Mouse (Mus musculus): ENCODE measurements around the gene Bcl7a. TPM values are rescaled to one million over a fixed set of nuclear protein-coding genes. Genes with fewer than 3 reads are reported as not detected.
A peak's percentile ranks its signal among the peaks of the same experiment; 100 is the strongest.

The Bcl7a gene
- polyA plus RNA-seq, 1 experiment = 5.6 TPM

DNA sequence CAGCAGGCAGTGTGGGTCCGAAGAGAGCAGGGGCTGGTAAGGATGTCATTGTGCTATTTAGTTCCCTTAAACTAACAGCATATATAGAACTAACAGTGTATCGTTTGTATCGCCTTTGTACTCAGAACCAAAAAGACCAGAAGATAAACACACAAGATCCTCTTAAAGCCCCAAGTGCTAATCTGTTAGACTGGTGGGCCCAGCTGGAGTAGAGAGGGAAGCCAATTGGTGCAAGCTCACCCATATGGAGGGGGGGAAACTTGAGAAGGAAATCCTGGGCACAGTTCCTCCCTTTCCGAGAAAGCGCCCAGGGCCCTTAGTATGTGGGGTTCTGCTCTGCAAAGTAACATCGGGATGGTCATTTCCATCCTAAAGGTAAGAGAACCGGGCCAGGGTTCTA is 33.4 kb upstream of the Bcl7a start:
- Histone ChIP-seq H3K79me3 (ENCODE audit: low read depth) (no peaks in the 10 kb centered on the region), H3K4me3 (ENCODE audit: insufficient read depth, poor library complexity, severe bottlenecking) (no peak overlapping the region), H3K27me3 (ENCODE audit: control insufficient read depth, insufficient read depth, insufficient read length) (peaks cover 5% of the 10 kb centered on the region), H3K36me3 (ENCODE audit: control insufficient read depth, insufficient read depth) (no peaks in the 10 kb centered on the region), H3ac (ENCODE audit: control insufficient read depth, insufficient read length, low read depth) (no peak overlapping the region), H3K79me2 (ENCODE audit: control insufficient read depth, insufficient read depth) (no peaks in the 10 kb centered on the region)
- TF ChIP-seq FOSL1 (IDR thresholded peaks at IDR 0.05; ENCODE audit: insufficient read depth, low read length, poor library complexity, severe bottlenecking) (no peak), MAX (IDR thresholded peaks at IDR 0.05) (no peak), MYOD1 (IDR thresholded peaks at IDR 0.05; ENCODE audit: control insufficient read depth, insufficient read length, low read depth) (no peak), CTCF (IDR thresholded peaks at IDR 0.05; ENCODE audit: control insufficient read depth, insufficient read depth, insufficient read length) (no peak), CEBPB (IDR thresholded peaks at IDR 0.05; ENCODE audit: low read depth) (no peak), MYOG (IDR thresholded peaks at IDR 0.05; ENCODE audit: control insufficient read depth, extremely low read depth, insufficient read length) (no peak), USF1 (IDR thresholded peaks at IDR 0.05; ENCODE audit: low read depth) (no peak)

DNA sequence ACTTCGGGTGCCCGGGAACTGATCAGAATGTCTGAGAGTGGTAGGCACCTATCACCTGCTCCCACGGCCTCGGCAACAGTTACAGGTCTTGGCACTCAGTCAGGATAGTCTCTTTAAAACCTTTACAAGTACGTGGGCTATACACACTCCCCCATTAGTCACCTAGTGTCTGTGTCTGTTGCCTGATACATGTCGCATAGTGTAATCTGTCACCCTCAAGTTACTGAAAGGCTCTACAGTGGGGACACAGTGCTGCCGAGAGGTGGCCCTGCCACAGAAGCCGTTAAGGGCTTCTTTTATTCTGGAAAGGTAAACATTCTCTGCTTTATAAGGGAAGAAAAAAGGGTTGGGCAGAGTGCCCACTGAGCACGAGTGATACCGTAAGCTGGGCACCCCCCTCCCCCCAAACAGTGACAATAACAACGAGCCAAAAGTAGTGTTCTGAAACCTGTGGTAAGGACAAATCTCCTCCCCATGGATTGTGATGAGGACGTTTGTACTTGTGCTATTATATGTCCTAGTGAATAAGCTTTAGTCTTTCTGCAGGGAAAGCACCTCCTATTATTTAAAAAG is 30.5 kb upstream of the Bcl7a start:
- no peaks in the 10 kb centered on the region for H3K79me2 ChIP-seq (ENCODE audit: control insufficient read depth, insufficient read depth)
- TF ChIP-seq CTCF (IDR thresholded peaks at IDR 0.05; ENCODE audit: control insufficient read depth, insufficient read depth, insufficient read length) (no peak), MYOD1 (IDR thresholded peaks at IDR 0.05; ENCODE audit: control insufficient read depth, insufficient read length, low read depth) (no peak), MYOG (IDR thresholded peaks at IDR 0.05; ENCODE audit: control insufficient read depth, extremely low read depth, insufficient read length) (no peak), USF1 (IDR thresholded peaks at IDR 0.05; ENCODE audit: low read depth) (no peak), FOSL1 (IDR thresholded peaks at IDR 0.05; ENCODE audit: insufficient read depth, low read length, poor library complexity, severe bottlenecking) (no peak), MAX (IDR thresholded peaks at IDR 0.05) (no peak), CEBPB (IDR thresholded peaks at IDR 0.05; ENCODE audit: low read depth) (no peak)
- H3ac ChIP-seq (ENCODE audit: control insufficient read depth, insufficient read length, low read depth) = no peak overlapping the region
- no peaks in the 10 kb centered on the region for H3K36me3 ChIP-seq (ENCODE audit: control insufficient read depth, insufficient read depth)
- no peak overlapping the region for H3K4me3 ChIP-seq (ENCODE audit: insufficient read depth, poor library complexity, severe bottlenecking)
- no peaks in the 10 kb centered on the region for H3K79me3 ChIP-seq (ENCODE audit: low read depth)
- H3K27me3 ChIP-seq (ENCODE audit: control insufficient read depth, insufficient read depth, insufficient read length) = peaks cover 2% of the 10 kb centered on the region

DNA sequence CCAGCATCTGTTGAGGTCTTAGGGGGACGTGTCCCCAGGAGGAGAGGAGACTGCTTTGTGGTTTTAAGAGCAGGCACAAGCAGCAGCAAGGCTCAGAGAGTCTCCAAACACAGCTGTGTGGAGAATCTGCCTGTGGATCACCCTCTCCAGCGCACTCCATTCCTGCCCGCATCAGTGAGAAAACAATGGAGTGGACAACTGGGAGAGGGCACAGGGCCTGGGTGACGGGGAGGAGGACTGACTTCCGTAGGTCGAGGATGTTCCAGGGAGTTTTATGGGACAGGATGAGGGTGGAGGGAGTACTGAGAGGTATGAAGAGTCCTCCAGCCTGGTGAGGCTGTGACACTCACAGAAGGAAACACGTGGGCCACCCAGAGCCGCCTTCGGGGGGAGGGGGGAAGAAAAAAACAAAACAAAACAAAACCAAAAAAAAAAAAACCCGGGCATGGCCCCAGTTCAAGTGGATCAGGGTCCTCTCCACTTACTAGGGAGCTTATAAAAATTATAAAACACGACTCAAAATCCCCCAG is 29.7 kb upstream of the Bcl7a start:
- TF ChIP-seq FOSL1 (IDR thresholded peaks at IDR 0.05; ENCODE audit: insufficient read depth, low read length, poor library complexity, severe bottlenecking) (no peak), MAX (IDR thresholded peaks at IDR 0.05) (no peak), MYOD1 (IDR thresholded peaks at IDR 0.05; ENCODE audit: control insufficient read depth, insufficient read length, low read depth) (no peak), CEBPB (IDR thresholded peaks at IDR 0.05; ENCODE audit: low read depth) (no peak), CTCF (IDR thresholded peaks at IDR 0.05; ENCODE audit: control insufficient read depth, insufficient read depth, insufficient read length) (no peak), MYOG (IDR thresholded peaks at IDR 0.05; ENCODE audit: control insufficient read depth, extremely low read depth, insufficient read length) (no peak), USF1 (IDR thresholded peaks at IDR 0.05; ENCODE audit: low read depth) (no peak)
- H3K79me2 ChIP-seq (ENCODE audit: control insufficient read depth, insufficient read depth) = no peaks in the 10 kb centered on the region
- no peak overlapping the region for H3ac ChIP-seq (ENCODE audit: control insufficient read depth, insufficient read length, low read depth)
- no peak overlapping the region for H3K4me3 ChIP-seq (ENCODE audit: insufficient read depth, poor library complexity, severe bottlenecking)
- no peaks in the 10 kb centered on the region for H3K27me3 ChIP-seq (ENCODE audit: control insufficient read depth, insufficient read depth, insufficient read length)
- no peaks in the 10 kb centered on the region for H3K36me3 ChIP-seq (ENCODE audit: control insufficient read depth, insufficient read depth)
- H3K79me3 ChIP-seq (ENCODE audit: low read depth) = no peaks in the 10 kb centered on the region

DNA sequence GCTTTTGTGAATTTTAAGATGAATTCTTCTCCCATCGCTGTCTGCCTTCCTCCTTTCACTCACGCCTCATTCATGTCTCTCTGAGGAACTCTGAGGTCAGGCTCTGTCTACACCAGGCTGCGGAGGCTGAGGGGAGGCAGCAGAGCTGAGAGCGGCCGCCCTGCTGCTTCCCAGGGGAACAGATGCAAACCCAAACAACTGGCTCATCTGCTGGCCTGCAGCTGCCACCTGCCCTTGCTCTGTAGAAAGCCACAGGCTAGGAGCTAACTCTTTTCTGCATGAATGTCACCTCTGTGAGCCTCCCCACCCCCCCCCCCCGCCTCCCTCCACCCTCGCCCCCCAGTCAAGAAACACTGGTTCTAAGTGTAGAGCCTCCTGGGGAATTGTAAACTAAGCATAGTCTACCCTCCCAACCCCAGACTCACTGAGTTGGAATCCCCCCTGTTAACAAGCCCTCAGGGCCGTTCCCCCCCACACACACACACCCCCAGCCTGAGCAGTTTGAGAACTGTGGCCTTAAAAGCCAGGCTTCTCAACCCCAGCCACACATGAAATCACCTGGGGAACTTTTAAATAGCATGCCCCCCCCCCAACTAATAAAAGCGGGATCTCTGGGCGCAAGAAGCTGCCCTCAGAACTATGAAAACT is 28.3 kb upstream of the Bcl7a start:
- Histone ChIP-seq H3K27me3 (ENCODE audit: control insufficient read depth, insufficient read depth, insufficient read length) (no peaks in the 10 kb centered on the region), H3ac (ENCODE audit: control insufficient read depth, insufficient read length, low read depth) (no peak overlapping the region), H3K79me2 (ENCODE audit: control insufficient read depth, insufficient read depth) (no peaks in the 10 kb centered on the region), H3K4me3 (ENCODE audit: insufficient read depth, poor library complexity, severe bottlenecking) (no peak overlapping the region), H3K79me3 (ENCODE audit: low read depth) (no peaks in the 10 kb centered on the region), H3K36me3 (ENCODE audit: control insufficient read depth, insufficient read depth) (no peaks in the 10 kb centered on the region)
- no peak for TF ChIP-seq CTCF (IDR thresholded peaks at IDR 0.05; ENCODE audit: control insufficient read depth, insufficient read depth, insufficient read length)
- no peak for TF ChIP-seq USF1 (IDR thresholded peaks at IDR 0.05; ENCODE audit: low read depth)
- TF ChIP-seq FOSL1 (IDR thresholded peaks at IDR 0.05; ENCODE audit: insufficient read depth, low read length, poor library complexity, severe bottlenecking) = no peak
- no peak for TF ChIP-seq MYOG (IDR thresholded peaks at IDR 0.05; ENCODE audit: control insufficient read depth, extremely low read depth, insufficient read length)
- TF ChIP-seq CEBPB (IDR thresholded peaks at IDR 0.05; ENCODE audit: low read depth) = no peak
- no peak for TF ChIP-seq MYOD1 (IDR thresholded peaks at IDR 0.05; ENCODE audit: control insufficient read depth, insufficient read length, low read depth)
- no peak for TF ChIP-seq MAX (IDR thresholded peaks at IDR 0.05)

DNA sequence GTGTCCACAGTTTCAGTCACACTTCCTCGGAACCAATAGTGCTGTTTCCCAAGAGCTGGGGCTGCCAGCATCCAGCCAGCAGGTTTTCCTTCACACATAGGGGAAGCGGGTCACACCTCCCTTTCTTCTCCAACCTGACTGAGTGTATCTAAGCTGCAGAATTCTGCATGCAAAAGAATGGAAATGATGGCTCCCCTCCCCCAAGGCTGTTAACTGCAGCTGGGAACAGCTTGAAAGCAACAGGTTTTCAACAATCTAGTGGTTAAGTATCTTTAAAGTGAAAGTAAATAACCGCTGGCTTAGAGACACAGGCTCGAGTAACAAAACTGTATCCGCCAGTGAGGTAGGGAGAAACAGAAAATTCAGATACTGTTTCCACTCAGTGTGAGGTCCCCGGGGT is 25.6 kb upstream of the Bcl7a start:
- H3K79me3 ChIP-seq (ENCODE audit: low read depth) = no peaks in the 10 kb centered on the region
- TF ChIP-seq MYOG (IDR thresholded peaks at IDR 0.05; ENCODE audit: control insufficient read depth, extremely low read depth, insufficient read length) = no peak
- TF ChIP-seq USF1 (IDR thresholded peaks at IDR 0.05; ENCODE audit: low read depth) = no peak
- TF ChIP-seq CEBPB (IDR thresholded peaks at IDR 0.05; ENCODE audit: low read depth) = no peak
- no peak for TF ChIP-seq MAX (IDR thresholded peaks at IDR 0.05)
- no peak for TF ChIP-seq FOSL1 (IDR thresholded peaks at IDR 0.05; ENCODE audit: insufficient read depth, low read length, poor library complexity, severe bottlenecking)
- TF ChIP-seq CTCF (IDR thresholded peaks at IDR 0.05; ENCODE audit: control insufficient read depth, insufficient read depth, insufficient read length) = no peak
- no peak for TF ChIP-seq MYOD1 (IDR thresholded peaks at IDR 0.05; ENCODE audit: control insufficient read depth, insufficient read length, low read depth)
- H3ac ChIP-seq (ENCODE audit: control insufficient read depth, insufficient read length, low read depth) = no peak overlapping the region
- no peaks in the 10 kb centered on the region for H3K36me3 ChIP-seq (ENCODE audit: control insufficient read depth, insufficient read depth)
- H3K27me3 ChIP-seq (ENCODE audit: control insufficient read depth, insufficient read depth, insufficient read length) = no peaks in the 10 kb centered on the region
- H3K4me3 ChIP-seq (ENCODE audit: insufficient read depth, poor library complexity, severe bottlenecking) = peak overlapping the region; percentile 6
- no peaks in the 10 kb centered on the region for H3K79me2 ChIP-seq (ENCODE audit: control insufficient read depth, insufficient read depth)

Measured in C2C12 (cell line).